Mouse (Mus musculus) hindbrain, embryonic 16.5 days (tissue): Measurements from ENCODE around the gene Rpusd4. TPM values are rescaled to one million over a fixed set of nuclear protein-coding genes. Genes with fewer than 3 reads are reported as not detected.

Experiments used
- ATAC-seq: fragments of 200-750 bp; cut with Nextera tagmentation; 2 replicates; pipeline ENCODE4 v1.8.0; 2017; ENCODE audit warnings: moderate TSS enrichment, moderate library complexity
- H3K27ac ChIP-seq: fragments of 300-500 bp; sonication (generic); 2 replicates; pipeline ENCODE4 v1.5.1; 2014; ENCODE audit warnings: low read depth, mild to moderate bottlenecking, control low read depth, low read length, moderate library complexity
- H3K27me3 ChIP-seq: fragments of 300-500 bp; sonication (generic); replicated peaks from 2 replicates; pipeline ENCODE4 v1.6.1; 2014; ENCODE audit warnings: low read length; ENCODE audit not compliant: control insufficient read depth, insufficient read depth
- H3K36me3 ChIP-seq: fragments of 300-500 bp; sonication (generic); 2 replicates; pipeline ENCODE4 v1.6.1; 2014; ENCODE audit warnings: mild to moderate bottlenecking, low read length, moderate library complexity, mixed read lengths; ENCODE audit not compliant: control insufficient read depth, insufficient read depth
- H3K4me1 ChIP-seq: fragments of 300-500 bp; sonication (generic); 2 replicates; pipeline ENCODE4 v1.6.1; 2014; ENCODE audit warnings: low read depth, low read length; ENCODE audit not compliant: control insufficient read depth, insufficient read depth
- H3K4me2 ChIP-seq: fragments of 300-500 bp; sonication (generic); 2 replicates; pipeline ENCODE4 v1.6.1; 2014; ENCODE audit warnings: mild to moderate bottlenecking, low read length, control low read depth, moderate library complexity
- H3K4me3 ChIP-seq: fragments of 300-500 bp; sonication (generic); 2 replicates; pipeline ENCODE4 v1.5.1; 2014; ENCODE audit warnings: mild to moderate bottlenecking, low read length, control low read depth, moderate library complexity
- H3K9ac ChIP-seq: fragments of 300-500 bp; sonication (generic); 2 replicates; pipeline ENCODE4 v1.6.1; 2014; ENCODE audit warnings: low read depth, mild to moderate bottlenecking, control low read depth, low read length, moderate library complexity
- H3K9me3 ChIP-seq: fragments of 300-500 bp; sonication (generic); 2 replicates; pipeline ENCODE4 v1.6.1; 2014; ENCODE audit warnings: mild to moderate bottlenecking, low read length, moderate library complexity; ENCODE audit not compliant: control insufficient read depth
- WGBS: fragments of 180-500 bp; shearing (Covaris S2); extraction: QIAGEN DNeasy Blood & Tissue Kit; methylation state at CpG from one replicate; pipeline ENCODE4 v1.1.7; 2014; 5-methylcytosine and 5-hydroxymethylcytosine counted together
- polyA plus RNA-seq: library from polyadenylated mRNA; unstranded; fragments of >200 nt; fragmentation: Nextera tagmentation; extraction: Ambion mirVana; gene quantifications from 2 replicates; pipeline ENCODE4 v1.2.1, GENCODE M21; 2015

The Rpusd4 gene
- polyA plus RNA-seq, 1 experiment from 2014 or later, result 17.6 TPM

DNA sequence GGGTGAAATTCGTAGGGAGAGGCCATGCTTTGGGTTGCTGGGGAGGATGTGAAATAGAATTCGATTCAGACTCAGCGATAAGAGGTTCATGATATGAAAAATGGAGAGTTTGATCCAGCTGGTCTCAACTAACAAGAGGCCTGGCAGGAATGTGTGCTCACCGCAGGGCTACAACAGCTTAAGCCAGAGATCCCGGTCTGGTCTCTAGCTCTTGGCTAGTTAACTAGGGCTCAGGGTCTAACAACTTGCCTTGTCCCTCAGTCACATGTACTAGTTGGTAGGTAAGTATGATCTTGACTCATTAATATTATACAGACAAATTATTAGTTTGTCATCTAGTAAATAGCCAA is 15.2 kb downstream of the Rpusd4 start:
- ATAC-seq, result peak; percentile 16; the same call in 1 of the 2 replicates

DNA sequence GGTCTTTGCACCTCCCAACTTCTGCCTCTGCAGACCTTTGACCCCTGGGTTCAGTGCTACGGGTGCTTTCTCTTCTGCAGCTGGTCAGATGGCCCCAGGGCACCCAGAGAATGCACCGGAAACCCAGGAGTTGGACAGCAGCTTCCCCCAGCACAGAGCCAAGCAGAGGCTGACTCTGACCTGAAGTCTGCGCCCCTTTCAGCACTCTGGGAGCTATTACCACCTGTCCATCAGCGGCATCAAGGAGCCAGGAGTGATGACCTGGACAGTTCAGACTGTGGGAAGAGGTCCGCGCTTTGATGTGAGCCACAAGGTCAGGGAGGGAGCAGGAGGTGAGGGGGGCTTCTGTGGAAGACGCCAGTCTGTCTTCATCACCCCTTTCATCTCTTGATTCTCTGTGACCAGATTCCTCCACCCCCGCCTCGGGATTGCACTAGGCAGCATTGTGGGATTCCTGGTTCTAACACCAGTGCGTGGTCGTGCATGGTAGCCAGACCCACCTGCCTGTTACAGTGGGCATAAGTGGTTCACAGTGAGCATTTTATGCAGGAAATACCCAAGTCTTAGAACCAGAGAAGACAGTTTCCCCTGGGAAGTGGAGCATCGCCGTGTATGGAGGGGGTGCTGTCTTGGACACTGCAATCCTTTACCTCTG is 15.9 kb downstream of the Rpusd4 start:
- 58% methylated on average over 13 of the region's 13 CpGs for WGBS
- H3K4me2 ChIP-seq, result no peak overlapping the region
- H3K27ac ChIP-seq, result no peak overlapping the region
- no peak for ATAC-seq
- H3K27me3 ChIP-seq, result peaks cover 19% of the 10 kb centered on the region
- H3K9ac ChIP-seq, result no peak overlapping the region
- H3K36me3 ChIP-seq, result no peaks in the 10 kb centered on the region
- no peaks in the 10 kb centered on the region for H3K9me3 ChIP-seq
- H3K4me1 ChIP-seq, result no peaks in the 10 kb centered on the region
- no peak overlapping the region for H3K4me3 ChIP-seq

More for the DNA sequence above, 15.2 kb downstream of the Rpusd4 start:
- Histone ChIP-seq H3K4me1 (no peaks in the 10 kb centered on the region), H3K4me3 (no peak overlapping the region), H3K36me3 (peaks cover 2% of the 10 kb centered on the region; the same call in 1 of the 2 replicates), H3K27ac (no peak overlapping the region), H3K4me2 (no peak overlapping the region), H3K9me3 (no peaks in the 10 kb centered on the region), H3K27me3 (peaks cover 16% of the 10 kb centered on the region), H3K9ac (no peak overlapping the region)
- WGBS, result 59% methylated on average over 5 of the region's 5 CpGs

DNA sequence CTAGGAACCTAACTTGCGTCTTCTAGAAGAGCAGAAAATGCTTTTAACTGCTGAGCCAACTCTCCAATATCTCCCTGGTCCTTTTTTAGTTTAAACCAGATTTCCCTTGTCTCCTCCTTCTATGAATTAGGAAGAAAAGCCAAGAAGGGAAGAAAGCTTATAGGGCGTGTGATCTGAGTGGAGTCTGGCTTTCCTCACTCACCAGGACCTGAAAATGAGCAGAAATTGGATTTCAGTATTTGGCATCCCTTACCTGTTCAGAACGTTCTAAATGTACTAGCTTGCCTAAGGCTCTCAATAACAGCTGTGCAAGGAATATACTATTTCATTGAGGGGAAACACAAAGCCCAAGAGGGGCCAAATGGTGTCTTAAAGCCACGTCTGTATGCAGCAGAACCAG is 16.7 kb downstream of the Rpusd4 start:
- H3K4me2 ChIP-seq, result no peak overlapping the region
- no peaks in the 10 kb centered on the region for H3K36me3 ChIP-seq
- no peak for ATAC-seq
- H3K9ac ChIP-seq, result no peak overlapping the region
- no peak overlapping the region for H3K4me3 ChIP-seq
- 87% methylated on average over 4 of the region's 4 CpGs for WGBS
- peaks cover 23% of the 10 kb centered on the region for H3K27me3 ChIP-seq
- H3K27ac ChIP-seq, result no peak overlapping the region
- H3K4me1 ChIP-seq, result no peaks in the 10 kb centered on the region
- H3K9me3 ChIP-seq, result no peaks in the 10 kb centered on the region

DNA sequence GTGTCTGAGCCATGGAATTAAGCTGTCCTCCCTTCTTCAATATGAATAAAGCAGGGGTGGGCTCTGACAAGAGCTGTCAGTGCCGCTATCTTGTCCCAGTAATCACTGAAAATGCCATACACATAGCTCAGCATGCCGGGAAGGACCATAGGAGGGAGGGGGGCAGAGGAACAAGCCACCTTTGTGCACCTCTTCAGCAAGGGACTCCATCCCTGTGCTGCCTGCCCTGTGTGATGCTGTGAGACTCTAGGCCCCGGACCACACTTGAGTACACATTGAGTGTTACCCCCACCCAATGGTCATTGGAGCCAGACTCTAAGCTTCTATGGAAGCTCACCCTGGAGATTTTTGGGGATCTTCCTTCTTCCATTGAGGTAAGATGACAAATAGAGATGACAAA is 18.7 kb downstream of the Rpusd4 start:
- no peaks in the 10 kb centered on the region for H3K36me3 ChIP-seq
- H3K27me3 ChIP-seq, result peaks cover 25% of the 10 kb centered on the region
- ATAC-seq, result no peak
- H3K9me3 ChIP-seq, result no peaks in the 10 kb centered on the region
- H3K4me1 ChIP-seq, result no peaks in the 10 kb centered on the region
- H3K9ac ChIP-seq, result no peak overlapping the region
- no peak overlapping the region for H3K4me2 ChIP-seq
- H3K27ac ChIP-seq, result no peak overlapping the region
- H3K4me3 ChIP-seq, result no peak overlapping the region
- WGBS, result 76% methylated on average over 3 of the region's 3 CpGs

DNA sequence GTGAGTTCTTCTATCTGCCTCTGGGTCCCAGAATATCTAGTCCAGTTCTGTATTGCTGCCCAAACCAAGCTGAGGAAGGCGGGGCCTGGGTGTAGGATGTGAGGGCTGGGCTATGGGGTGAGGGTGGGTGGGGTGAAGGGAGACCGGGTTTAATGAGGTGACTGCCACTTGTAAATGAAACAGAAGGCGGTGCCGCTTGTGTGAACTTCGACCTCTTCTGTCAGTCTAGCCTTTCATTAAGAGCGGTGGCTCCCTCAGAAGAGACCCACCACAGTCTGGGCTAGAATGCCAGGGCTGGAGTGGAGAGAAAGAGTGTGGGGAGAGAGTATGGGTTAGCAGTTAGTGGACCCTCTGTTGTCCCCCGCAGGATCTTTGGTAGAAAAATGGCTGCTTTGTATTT is 22.3 kb downstream of the Rpusd4 start:
- no peak overlapping the region for H3K4me2 ChIP-seq
- H3K27ac ChIP-seq, result no peak overlapping the region
- no peaks in the 10 kb centered on the region for H3K36me3 ChIP-seq
- no peak for ATAC-seq
- no peaks in the 10 kb centered on the region for H3K4me1 ChIP-seq
- H3K4me3 ChIP-seq, result no peak overlapping the region
- H3K27me3 ChIP-seq, result peaks cover 18% of the 10 kb centered on the region
- WGBS, result 25% methylated on average over 7 of the region's 7 CpGs
- no peaks in the 10 kb centered on the region for H3K9me3 ChIP-seq
- no peak overlapping the region for H3K9ac ChIP-seq

DNA sequence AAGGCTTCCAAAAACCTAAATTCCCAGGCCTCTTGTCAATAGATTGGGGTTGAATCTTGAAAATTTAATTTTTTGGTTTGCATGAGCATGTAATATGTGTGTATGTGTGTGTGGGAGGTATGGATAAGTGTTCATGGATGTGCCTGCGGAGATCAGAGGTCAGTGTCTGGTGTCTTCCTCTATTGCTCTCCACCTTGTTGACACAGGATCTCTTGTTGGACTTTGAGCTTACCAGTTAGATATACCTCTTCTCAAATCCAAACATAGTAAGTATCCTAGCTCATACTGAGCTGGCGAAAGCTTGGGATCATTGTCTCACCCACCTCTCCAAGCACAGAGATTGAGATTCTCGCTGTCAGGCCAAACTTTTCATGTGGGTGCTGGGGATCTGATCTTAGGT is 22.8 kb downstream of the Rpusd4 start:
- peaks cover 18% of the 10 kb centered on the region for H3K27me3 ChIP-seq
- ATAC-seq, result no peak

DNA sequence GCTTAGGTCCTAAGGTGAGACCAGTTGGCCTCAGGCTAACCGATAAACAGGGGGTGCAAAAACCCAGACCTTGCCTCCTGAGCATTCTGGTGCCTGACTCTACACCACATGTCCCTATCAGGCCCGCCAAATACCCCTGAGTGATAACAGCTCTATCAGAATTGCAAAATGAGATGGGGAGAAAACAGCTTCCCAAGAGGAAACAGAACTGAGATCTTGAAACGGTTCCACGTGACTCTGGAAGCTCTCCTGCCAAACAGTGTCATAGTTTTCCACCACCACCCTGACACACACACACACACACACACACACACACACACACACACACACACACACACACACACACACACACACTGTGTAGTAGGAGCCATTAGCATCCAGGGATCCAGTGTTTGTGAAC is 23.3 kb downstream of the Rpusd4 start:
- Histone ChIP-seq H3K36me3 (no peaks in the 10 kb centered on the region), H3K27me3 (peaks cover 18% of the 10 kb centered on the region), H3K9ac (no peak overlapping the region), H3K27ac (no peak overlapping the region), H3K4me1 (no peaks in the 10 kb centered on the region), H3K9me3 (no peaks in the 10 kb centered on the region), H3K4me3 (no peak overlapping the region), H3K4me2 (no peak overlapping the region)
- 84% methylated on average over 4 of the region's 4 CpGs for WGBS
- ATAC-seq, result no peak

More for the DNA sequence above, 22.8 kb downstream of the Rpusd4 start:
- Histone ChIP-seq H3K9me3 (no peaks in the 10 kb centered on the region), H3K9ac (no peak overlapping the region), H3K4me3 (no peak overlapping the region), H3K36me3 (no peaks in the 10 kb centered on the region), H3K27ac (no peak overlapping the region), H3K4me1 (no peaks in the 10 kb centered on the region), H3K4me2 (no peak overlapping the region)
- WGBS, result 88% methylated on average over 3 of the region's 3 CpGs

DNA sequence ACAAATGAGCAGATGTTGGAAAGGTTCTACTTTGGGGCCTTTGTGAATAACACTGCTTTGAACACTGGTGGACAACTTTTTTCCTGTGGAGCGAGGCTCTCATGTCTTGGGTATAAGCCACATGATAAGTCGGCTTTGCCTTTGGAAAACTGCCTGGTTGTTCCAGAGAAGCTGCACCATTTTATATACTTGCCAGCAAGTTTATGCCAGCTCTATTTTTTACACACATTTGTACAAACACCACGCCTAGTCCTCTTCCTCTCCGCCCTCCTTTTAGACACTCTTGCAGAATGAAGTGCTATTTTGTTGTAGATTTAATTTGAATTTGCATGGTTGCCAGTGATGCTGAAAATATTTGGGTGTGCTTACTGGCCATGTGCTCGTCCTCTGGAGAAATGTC is 25.8 kb downstream of the Rpusd4 start:
- no peaks in the 10 kb centered on the region for H3K9me3 ChIP-seq
- H3K27me3 ChIP-seq, result peaks cover 9% of the 10 kb centered on the region
- no peaks in the 10 kb centered on the region for H3K36me3 ChIP-seq
- H3K4me2 ChIP-seq, result no peak overlapping the region
- H3K4me3 ChIP-seq, result no peak overlapping the region
- H3K4me1 ChIP-seq, result no peaks in the 10 kb centered on the region
- 69% methylated on average over 5 of the region's 5 CpGs for WGBS
- H3K9ac ChIP-seq, result no peak overlapping the region
- no peak for ATAC-seq
- no peak overlapping the region for H3K27ac ChIP-seq

DNA sequence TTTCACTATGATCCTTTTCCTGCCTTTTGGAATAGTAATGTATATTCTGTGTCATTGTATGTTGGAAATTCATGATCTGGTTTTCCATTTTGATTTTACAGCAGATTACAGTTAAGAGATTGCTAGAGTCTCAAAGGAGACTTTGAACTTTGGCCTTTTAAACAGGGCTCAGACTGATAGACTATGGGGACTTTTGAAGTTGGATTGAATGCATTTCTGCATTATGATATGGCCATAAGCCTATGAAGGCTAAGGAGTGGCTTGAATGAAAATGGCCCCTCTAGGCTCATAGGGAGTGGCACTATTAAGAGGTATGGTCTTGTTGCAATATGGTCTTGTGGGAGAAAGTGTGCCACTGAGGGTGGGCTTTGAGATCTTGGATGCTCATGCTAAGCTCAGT is 30.1 kb downstream of the Rpusd4 start:
- H3K4me1 ChIP-seq, result no peaks in the 10 kb centered on the region
- ATAC-seq, result no peak
- no peak overlapping the region for H3K4me2 ChIP-seq
- no peaks in the 10 kb centered on the region; the same call in 1 of the 2 replicates for H3K27me3 ChIP-seq
- H3K9me3 ChIP-seq, result no peaks in the 10 kb centered on the region
- no peak overlapping the region for H3K4me3 ChIP-seq
- H3K36me3 ChIP-seq, result no peaks in the 10 kb centered on the region
- no peak overlapping the region for H3K9ac ChIP-seq
- H3K27ac ChIP-seq, result no peak overlapping the region

DNA sequence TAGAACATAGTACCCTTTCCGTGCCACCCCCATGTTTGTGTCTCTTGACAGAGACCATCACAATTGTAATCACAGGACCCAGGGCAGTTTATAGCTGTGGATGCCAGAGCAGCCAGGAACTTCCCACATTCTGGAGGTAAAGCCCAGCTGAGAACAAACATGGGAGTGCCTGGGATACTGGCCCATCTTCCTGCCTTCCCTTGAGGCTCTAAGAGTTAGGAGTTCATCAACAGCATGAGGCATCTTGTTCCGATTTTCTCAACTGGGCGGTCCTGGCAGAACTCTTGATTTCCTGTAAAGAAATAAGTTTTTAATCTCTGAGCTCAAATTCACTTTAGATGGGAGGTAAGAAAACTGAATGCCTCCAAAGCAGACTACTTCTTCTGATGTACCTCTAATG is 34.5 kb downstream of the Rpusd4 start:
- Histone ChIP-seq H3K36me3 (no peaks in the 10 kb centered on the region), H3K4me3 (no peak overlapping the region), H3K4me1 (no peaks in the 10 kb centered on the region), H3K27me3 (no peaks in the 10 kb centered on the region), H3K9me3 (no peaks in the 10 kb centered on the region), H3K4me2 (no peak overlapping the region), H3K9ac (no peak overlapping the region), H3K27ac (no peak overlapping the region)
- 91% methylated on average over 3 of the region's 3 CpGs for WGBS
- no peak for ATAC-seq
